Mouse (Mus musculus) liver, embryonic 14.5 days (tissue): Measurements from ENCODE around the gene Gpr4. TPM values are rescaled to one million over a fixed set of nuclear protein-coding genes. Genes with fewer than 3 reads are reported as not detected.

Source experiments
- ATAC-seq: fragments of 200-750 bp; cut with Nextera tagmentation; 2 replicates; pipeline ENCODE4 v1.8.0; 2017; ENCODE audit warnings: moderate number of reproducible peaks, mild to moderate bottlenecking, moderate library complexity; ENCODE audit not compliant: insufficient read depth
- DNase-seq, 3 experiments: peaks; one replicate each; pipeline ENCODE4 v3.0.0-alpha.2; 2012 to 2013; ENCODE audit warnings: low read depth in 3 of 3, low spot score in 3 of 3
- H3K27ac ChIP-seq: fragments of 300-500 bp; sonication (generic); 2 replicates; pipeline ENCODE4 v1.5.1; 2014; ENCODE audit warnings: moderate library complexity, mild to moderate bottlenecking, control low read depth, inconsistent platforms
- H3K27me3 ChIP-seq: fragments of 300-500 bp; sonication (generic); 2 replicates; pipeline ENCODE4 v1.6.1; 2014; ENCODE audit warnings: mild to moderate bottlenecking, low read length, moderate library complexity; ENCODE audit not compliant: control insufficient read depth, insufficient read depth
- H3K36me3 ChIP-seq: fragments of 300-500 bp; sonication (generic); replicated peaks from 2 replicates; pipeline ENCODE4 v1.6.1; 2014; ENCODE audit warnings: low read depth; ENCODE audit not compliant: control insufficient read depth, insufficient read depth
- H3K4me1 ChIP-seq, 2 experiments: fragments of 200-500 bp in 1 of 2; fragments of 300-500 bp in 1 of 2; sonication (generic) in 1 of 2; replicated peaks; 2 replicates each; pipeline ENCODE4 v1.6.1; 2012 to 2014; ENCODE audit warnings: antibody characterized with exemption in 1 of 2, inconsistent platforms in 1 of 2, low read length in 1 of 2; ENCODE audit not compliant: control insufficient read depth in 2 of 2, insufficient read depth in 2 of 2
- H3K4me2 ChIP-seq: fragments of 300-500 bp; sonication (generic); 2 replicates; pipeline ENCODE4 v1.6.1; 2014; ENCODE audit warnings: low read depth, mild to moderate bottlenecking, control low read depth, moderate library complexity
- H3K4me3 ChIP-seq, 2 experiments: fragments of 200-500 bp in 1 of 2; fragments of 300-500 bp in 1 of 2; sonication (generic) in 1 of 2; 2 replicates each; pipeline ENCODE4 v1.5.1; 2012 to 2014; ENCODE audit warnings: low read depth in 2 of 2, low read length in 2 of 2, mild to moderate bottlenecking in 2 of 2, control low read depth in 1 of 2, inconsistent platforms in 1 of 2, moderate library complexity in 1 of 2; ENCODE audit not compliant: insufficient read depth in 1 of 2
- H3K9ac ChIP-seq: fragments of 300-500 bp; sonication (generic); replicated peaks from 2 replicates; pipeline ENCODE4 v1.6.1; 2014; ENCODE audit warnings: mild to moderate bottlenecking, control low read depth, moderate library complexity
- H3K9me3 ChIP-seq: fragments of 300-500 bp; sonication (generic); 2 replicates; pipeline ENCODE4 v1.6.1; 2016; ENCODE audit warnings: low read length, mixed read lengths; ENCODE audit not compliant: control insufficient read depth
- CTCF ChIP-seq: IDR thresholded peaks from 2 replicates; pipeline ENCODE4 v1.5.1; 2016; ENCODE audit warnings: antibody characterized with exemption, low read depth, control low read depth
- EP300 ChIP-seq: IDR thresholded peaks from 2 replicates; pipeline ENCODE4 v1.6.1; 2016; ENCODE audit warnings: antibody characterized with exemption, low read depth
- WGBS: fragments of 180-500 bp; shearing (Covaris S2); extraction: QIAGEN DNeasy Blood & Tissue Kit; methylation state at CpG from one replicate; pipeline ENCODE4 v1.1.7; 2014; ENCODE audit not compliant: insufficient replicate concordance; 5-methylcytosine and 5-hydroxymethylcytosine counted together
- polyA plus RNA-seq, 2 experiments: library from polyadenylated mRNA; depleted of rRNA in 1 of 2; stranded (reverse) in 1 of 2; unstranded in 1 of 2; fragments of >200 nt; fragmentation: Nextera tagmentation in 1 of 2; extraction: Ambion mirVana in 1 of 2; gene quantifications; 2 replicates each; pipeline versions ENCODE4 v1.2.1 to v1.2.3; 2012 to 2014

Gpr4 gene
- polyA plus RNA-seq, 2 experiments, result 0.10 to 0.35 TPM

DNA sequence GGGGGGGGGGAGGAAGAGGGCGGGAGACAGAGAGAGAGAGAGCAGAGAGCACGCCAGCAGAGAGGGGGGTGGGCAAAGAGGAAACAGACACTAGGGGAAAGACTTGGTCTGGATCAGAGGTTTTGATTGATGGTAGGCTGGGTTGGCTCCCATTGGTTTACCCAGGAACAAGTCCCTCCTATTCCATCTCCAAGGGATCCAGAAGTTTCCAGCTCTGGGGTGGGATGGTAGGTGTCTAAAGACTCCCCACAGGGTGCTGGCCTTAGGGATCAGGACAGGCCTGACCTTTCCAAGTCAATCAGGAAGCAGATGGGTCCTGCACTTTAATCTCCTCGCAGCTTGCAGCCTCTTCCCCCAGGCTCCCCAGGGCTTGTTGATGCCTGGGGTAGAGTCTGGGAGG, 5.6 kb downstream of the Gpr4 start:
- H3K4me3 ChIP-seq, result no peak overlapping the region
- no peaks in the 10 kb centered on the region; a peak in 1 of 4 replicates for H3K4me1 ChIP-seq
- peaks cover 20% of the 10 kb centered on the region for H3K27me3 ChIP-seq
- H3K36me3 ChIP-seq, result no peaks in the 10 kb centered on the region
- no peak overlapping the region for H3K4me2 ChIP-seq
- no peak overlapping the region for H3K27ac ChIP-seq
- TF ChIP-seq EP300 (no peak), CTCF (no peak)
- H3K9ac ChIP-seq, result no peak overlapping the region
- ATAC-seq (peak; percentile 28; the same call in 1 of the 2 replicates), DNase-seq (no peak)
- no peaks in the 10 kb centered on the region for H3K9me3 ChIP-seq
- 5% methylated on average over 3 of the region's 3 CpGs for WGBS

GRCm38 (mm10) chr7:19220061-19220460, 7.7 kb downstream of the Gpr4 start:
- H3K4me2 ChIP-seq, result no peak overlapping the region
- no peak overlapping the region for H3K27ac ChIP-seq
- H3K4me3 ChIP-seq, result no peak overlapping the region
- DNase-seq (no peak), ATAC-seq (no peak)
- peak; percentile 36 for TF ChIP-seq CTCF
- TF ChIP-seq EP300, result no peak
- H3K4me1 ChIP-seq, result peaks cover 16 to 18% of the 10 kb centered on the region in 2 experiments
- WGBS, result 57% methylated on average over 3 of the region's 3 CpGs
- no peak overlapping the region for H3K9ac ChIP-seq
- no peaks in the 10 kb centered on the region for H3K36me3 ChIP-seq
- H3K9me3 ChIP-seq, result no peaks in the 10 kb centered on the region
- H3K27me3 ChIP-seq, result peaks cover 5% of the 10 kb centered on the region; the same call in 1 of the 2 replicates

- no peak overlapping the region for H3K4me3 ChIP-seq
- no peaks in the 10 kb centered on the region for H3K9me3 ChIP-seq
- TF ChIP-seq CTCF, result no peak
- TF ChIP-seq EP300, result no peak
- WGBS, result 84% methylated on average over 16 of the region's 16 CpGs
- DNase-seq (no peak), ATAC-seq (no peak)
- H3K27ac ChIP-seq, result no peak overlapping the region
- no peak overlapping the region for H3K9ac ChIP-seq
- H3K4me1 ChIP-seq, result peaks cover 31 to 34% of the 10 kb centered on the region in 2 experiments
- no peaks in the 10 kb centered on the region for H3K27me3 ChIP-seq
- no peaks in the 10 kb centered on the region for H3K36me3 ChIP-seq
- no peak overlapping the region for H3K4me2 ChIP-seq
Observed at GRCm38 (mm10) chr7:19222189-19222588, 9.9 kb downstream of the Gpr4 start.

DNA sequence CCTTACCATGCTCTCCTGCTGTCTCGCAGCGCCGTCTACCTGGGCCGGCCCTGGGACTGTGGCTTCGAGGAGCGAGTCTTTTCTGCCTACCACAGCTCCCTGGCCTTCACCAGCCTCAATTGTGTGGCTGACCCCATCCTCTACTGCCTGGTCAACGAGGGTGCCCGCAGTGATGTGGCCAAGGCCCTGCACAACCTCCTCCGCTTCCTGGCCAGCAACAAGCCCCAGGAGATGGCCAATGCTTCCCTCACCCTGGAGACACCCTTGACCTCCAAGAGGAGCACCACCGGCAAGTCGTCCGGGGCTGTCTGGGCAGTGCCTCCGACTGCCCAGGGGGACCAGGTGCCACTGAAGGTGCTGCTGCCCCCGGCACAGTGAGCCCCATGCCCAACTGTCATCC, 10.5 kb downstream of the Gpr4 start:
- DNase-seq, result no peak
- no peaks in the 10 kb centered on the region for H3K27me3 ChIP-seq
- no peak overlapping the region for H3K4me2 ChIP-seq
- H3K27ac ChIP-seq, result no peak overlapping the region
- H3K4me3 ChIP-seq, result no peak overlapping the region
- 84% methylated on average over 14 of the region's 14 CpGs for WGBS
- TF ChIP-seq EP300, result no peak
- TF ChIP-seq CTCF, result no peak
- H3K36me3 ChIP-seq, result no peaks in the 10 kb centered on the region
- no peaks in the 10 kb centered on the region for H3K9me3 ChIP-seq
- ATAC-seq, result no peak
- no peak overlapping the region for H3K9ac ChIP-seq
- peaks cover 31 to 34% of the 10 kb centered on the region in 2 experiments for H3K4me1 ChIP-seq

GRCm38 (mm10) chr7:19224933-19225332, 12.6 kb downstream of the Gpr4 start:
- ATAC-seq (peak; percentile 11), DNase-seq (peak in 1 of 3 experiments; percentile 76)
- Histone ChIP-seq H3K9me3 (no peaks in the 10 kb centered on the region), H3K9ac (peak overlapping the region; percentile 10; the same call in 1 of the 2 replicates), H3K27ac (peak overlapping the region; percentile 83), H3K27me3 (no peaks in the 10 kb centered on the region), H3K4me3 (no peak overlapping the region), H3K4me2 (peak overlapping the region; percentile 96), H3K4me1 (peaks cover 38 to 41% of the 10 kb centered on the region in 2 experiments), H3K36me3 (no peaks in the 10 kb centered on the region)
- WGBS, result 28% methylated on average over 4 of the region's 4 CpGs
- TF ChIP-seq CTCF (no peak), EP300 (peak; percentile 37; the same call in 1 of the 2 replicates)
